Mouse (Mus musculus): ENCODE results near the gene Eipr1. TPM values are rescaled to one million over a fixed set of nuclear protein-coding genes. Genes with fewer than 3 reads are reported as not detected.

Eipr1 gene
- polyA plus RNA-seq, 1 experiment from 2014 or later, result 31.1 TPM

DNA sequence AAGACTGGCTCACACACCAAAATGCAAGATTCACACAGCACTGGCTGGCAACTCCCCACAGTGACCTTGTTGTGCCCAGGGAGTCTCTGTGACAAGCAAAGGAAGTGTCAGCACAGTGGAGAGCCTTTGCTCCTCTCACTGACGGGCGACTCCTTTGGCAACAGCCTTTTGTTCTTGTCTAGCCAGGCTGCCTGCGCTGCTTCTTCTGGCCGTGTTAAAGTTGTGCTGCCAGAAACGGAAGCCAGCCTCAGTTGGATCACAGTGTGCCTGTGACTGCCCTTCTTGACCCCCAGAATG, 108.6 kb downstream of the Eipr1 start:
- Histone ChIP-seq H3K27me3 (no peaks in the 10 kb centered on the region), H3K27ac (no peak overlapping the region), H3K4me1 (peaks cover 12% of the 10 kb centered on the region), H3K4me3 (no peak overlapping the region), H3K4me2 (no peak overlapping the region), H3K9me3 (no peaks in the 10 kb centered on the region), H3K36me3 (no peaks in the 10 kb centered on the region), H3K9ac (no peak overlapping the region)
- WGBS, result 51% methylated on average over 5 of the region's 5 CpGs
- ATAC-seq (ENCODE audit: borderline replicate concordance, extremely low read depth, low FRiP score, low TSS enrichment), result no peak

DNA sequence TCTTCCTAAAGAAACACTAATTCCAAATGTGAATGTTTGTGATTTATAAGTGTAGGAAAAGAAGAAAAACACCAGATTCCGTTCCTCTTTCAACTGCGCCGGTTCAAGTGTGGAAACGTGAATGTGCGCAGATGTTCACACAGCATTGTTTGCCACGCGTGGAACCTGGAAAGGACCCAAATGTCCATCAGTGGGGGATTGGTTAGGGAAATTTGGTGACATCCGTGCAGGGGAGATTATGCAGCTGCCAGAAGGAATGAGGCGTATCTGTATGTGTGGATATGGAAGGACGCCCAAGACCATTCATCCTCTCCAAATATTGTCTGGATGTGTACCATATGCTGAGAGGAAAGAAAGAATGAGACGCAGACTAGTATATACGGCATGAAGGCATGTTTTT, 111.7 kb downstream of the Eipr1 start:
- Histone ChIP-seq H3K9me3 (no peaks in the 10 kb centered on the region), H3K27me3 (no peaks in the 10 kb centered on the region), H3K4me3 (no peak overlapping the region), H3K4me2 (peak overlapping the region; percentile 19; the same call in 1 of the 2 replicates), H3K9ac (no peak overlapping the region), H3K36me3 (no peaks in the 10 kb centered on the region), H3K4me1 (peaks cover 12% of the 10 kb centered on the region), H3K27ac (no peak overlapping the region)
- ATAC-seq (ENCODE audit: borderline replicate concordance, extremely low read depth, low FRiP score, low TSS enrichment), result peak; percentile 73; the same call in 1 of the 2 replicates
- WGBS, result 57% methylated on average over 12 of the region's 12 CpGs

DNA sequence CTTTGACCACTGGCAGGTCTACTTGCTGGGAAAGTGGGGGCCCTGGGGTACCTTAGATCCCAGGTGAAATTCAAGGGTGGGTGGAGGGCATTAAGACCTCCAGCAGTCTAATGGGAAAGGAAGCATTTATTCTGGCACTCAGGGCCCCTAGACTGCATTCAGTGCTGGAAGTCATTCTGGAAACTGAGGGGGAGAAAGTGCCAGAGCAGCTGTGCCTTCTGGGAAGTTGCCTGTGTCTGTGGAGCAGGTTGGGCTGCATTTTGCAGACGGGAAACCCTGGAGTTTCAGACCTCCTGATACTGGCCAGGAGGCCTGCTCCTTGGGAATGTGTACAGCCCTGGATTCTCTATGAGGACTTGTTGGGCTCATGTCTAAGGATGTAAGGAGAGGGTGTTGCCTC, 114.5 kb downstream of the Eipr1 start:
- Histone ChIP-seq H3K27ac (no peak overlapping the region), H3K27me3 (no peaks in the 10 kb centered on the region), H3K4me3 (no peak overlapping the region), H3K9me3 (no peaks in the 10 kb centered on the region), H3K4me1 (peaks cover 12% of the 10 kb centered on the region), H3K36me3 (no peaks in the 10 kb centered on the region), H3K4me2 (no peak overlapping the region), H3K9ac (no peak overlapping the region)
- ATAC-seq (ENCODE audit: borderline replicate concordance, extremely low read depth, low FRiP score, low TSS enrichment), result no peak
- WGBS, result 44% methylated on average over 1 of the region's 1 CpGs

DNA sequence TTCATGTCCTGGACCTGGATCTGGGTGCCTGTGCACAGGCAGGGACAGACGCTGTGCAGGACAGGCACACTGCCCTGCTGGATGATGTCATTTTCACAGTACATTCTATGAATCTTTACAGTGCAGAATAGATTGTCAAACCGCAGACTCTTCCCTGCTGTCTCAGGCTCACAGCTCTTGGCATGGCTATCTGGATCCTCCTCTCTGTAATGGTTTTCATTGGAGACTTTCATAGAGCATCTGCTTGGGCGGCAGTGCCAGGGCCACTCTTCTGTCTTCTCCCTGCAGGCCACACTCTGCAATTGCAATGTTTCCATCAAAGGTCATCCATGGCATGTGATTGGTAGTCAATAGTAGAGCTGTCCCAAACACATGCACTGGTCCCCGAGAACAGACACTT, 117.2 kb downstream of the Eipr1 start:
- no peaks in the 10 kb centered on the region for H3K27me3 ChIP-seq
- H3K36me3 ChIP-seq, result no peaks in the 10 kb centered on the region
- 85% methylated on average over 4 of the region's 4 CpGs for WGBS
- H3K4me3 ChIP-seq, result no peak overlapping the region
- no peak overlapping the region for H3K4me2 ChIP-seq
- 0 out of 2 replicates have a peak, but pooled peaks cover 1% of the 10 kb centered on the region for H3K4me1 ChIP-seq
- H3K9ac ChIP-seq, result no peak overlapping the region
- ATAC-seq (ENCODE audit: borderline replicate concordance, extremely low read depth, low FRiP score, low TSS enrichment), result no peak
- no peaks in the 10 kb centered on the region for H3K9me3 ChIP-seq
- H3K27ac ChIP-seq, result no peak overlapping the region

DNA sequence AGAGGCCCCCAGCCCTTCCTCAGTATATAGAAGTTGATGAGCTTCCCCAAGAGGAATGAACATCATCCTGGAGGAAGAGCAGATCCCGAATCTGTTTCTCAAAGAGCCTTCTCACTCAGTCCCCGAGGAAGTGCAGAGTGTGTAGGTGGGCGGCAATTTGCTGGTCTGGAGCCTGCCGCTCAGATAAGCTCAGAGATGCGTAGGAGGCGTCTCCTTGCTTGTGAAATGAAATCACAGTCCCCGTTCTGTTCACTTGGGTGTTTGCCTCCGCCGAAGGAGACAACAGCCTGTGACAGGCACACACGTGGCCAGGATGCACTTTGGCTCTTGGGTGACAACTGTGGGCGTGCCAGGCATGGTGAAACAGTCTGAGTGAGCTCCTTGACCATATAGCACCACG, 120.7 kb downstream of the Eipr1 start:
- no peaks in the 10 kb centered on the region for H3K27me3 ChIP-seq
- H3K27ac ChIP-seq, result no peak overlapping the region
- no peaks in the 10 kb centered on the region for H3K9me3 ChIP-seq
- no peak overlapping the region for H3K4me3 ChIP-seq
- no peak for ATAC-seq (ENCODE audit: borderline replicate concordance, extremely low read depth, low FRiP score, low TSS enrichment)
- no peak overlapping the region for H3K9ac ChIP-seq
- H3K4me2 ChIP-seq, result no peak overlapping the region
- no peaks in the 10 kb centered on the region for H3K4me1 ChIP-seq
- no peaks in the 10 kb centered on the region for H3K36me3 ChIP-seq
- WGBS, result 71% methylated on average over 12 of the region's 12 CpGs

- Histone ChIP-seq H3K27ac (no peak overlapping the region), H3K36me3 (no peaks in the 10 kb centered on the region), H3K9me3 (no peaks in the 10 kb centered on the region), H3K4me3 (no peak overlapping the region), H3K27me3 (no peaks in the 10 kb centered on the region), H3K4me2 (no peak overlapping the region), H3K4me1 (no peaks in the 10 kb centered on the region), H3K9ac (no peak overlapping the region)
- 74% methylated on average over 8 of the region's 8 CpGs for WGBS
- no peak for ATAC-seq (ENCODE audit: borderline replicate concordance, extremely low read depth, low FRiP score, low TSS enrichment)
Measured at GRCm38 (mm10) chr12:28874781-28875251, 123.2 kb downstream of the Eipr1 start.

DNA sequence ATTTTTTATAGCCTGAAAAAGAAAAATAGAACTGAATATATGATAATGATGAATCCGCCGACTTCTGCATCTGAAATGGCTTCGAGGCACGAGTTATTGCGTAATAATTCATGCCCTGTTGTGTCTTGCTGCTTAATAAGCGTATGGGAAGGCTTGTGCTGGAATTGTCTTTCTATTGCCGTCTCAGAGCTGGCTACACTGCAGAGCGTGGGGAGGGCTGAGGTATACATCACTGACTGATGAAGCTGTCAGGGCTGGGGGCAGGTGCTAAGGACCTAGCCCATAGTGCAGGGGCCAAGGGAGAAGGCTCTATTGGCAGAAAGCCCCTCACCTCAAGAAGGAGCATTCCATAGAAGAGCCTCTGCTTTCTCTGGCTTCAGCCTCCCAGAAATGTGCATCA, 123.9 kb downstream of the Eipr1 start:
- H3K4me3 ChIP-seq, result no peak overlapping the region
- 64% methylated on average over 8 of the region's 8 CpGs for WGBS
- ATAC-seq (ENCODE audit: borderline replicate concordance, extremely low read depth, low FRiP score, low TSS enrichment), result no peak
- no peak overlapping the region for H3K4me2 ChIP-seq
- H3K9me3 ChIP-seq, result no peaks in the 10 kb centered on the region
- H3K9ac ChIP-seq, result no peak overlapping the region
- H3K27me3 ChIP-seq, result no peaks in the 10 kb centered on the region
- H3K36me3 ChIP-seq, result no peaks in the 10 kb centered on the region
- H3K4me1 ChIP-seq, result no peaks in the 10 kb centered on the region
- H3K27ac ChIP-seq, result no peak overlapping the region

DNA sequence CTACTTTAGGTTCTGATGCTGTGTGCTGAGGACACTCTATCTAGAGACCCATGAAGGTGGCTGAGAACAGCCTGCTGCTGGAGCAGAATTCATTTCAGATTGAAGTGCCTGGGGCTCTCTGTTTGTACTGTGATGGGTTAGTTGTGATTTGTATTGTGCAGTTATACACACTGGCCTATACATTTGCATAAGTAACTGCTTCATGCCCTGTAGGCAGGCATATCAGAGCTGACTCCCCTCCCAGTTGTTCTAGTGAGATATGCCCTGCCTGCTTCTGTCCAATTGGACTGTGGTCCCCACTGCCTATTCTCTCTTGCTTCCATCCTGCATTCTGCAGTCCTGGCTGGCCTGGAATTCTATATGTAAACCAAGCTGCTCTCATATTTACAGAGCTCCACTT, 128.9 kb downstream of the Eipr1 start:
- H3K36me3 ChIP-seq, result no peaks in the 10 kb centered on the region
- H3K9ac ChIP-seq, result no peak overlapping the region
- H3K27me3 ChIP-seq, result no peaks in the 10 kb centered on the region
- no peak for ATAC-seq (ENCODE audit: borderline replicate concordance, extremely low read depth, low FRiP score, low TSS enrichment)
- H3K4me2 ChIP-seq, result no peak overlapping the region
- no peaks in the 10 kb centered on the region for H3K4me1 ChIP-seq
- H3K27ac ChIP-seq, result no peak overlapping the region
- H3K4me3 ChIP-seq, result no peak overlapping the region
- no peaks in the 10 kb centered on the region for H3K9me3 ChIP-seq

DNA sequence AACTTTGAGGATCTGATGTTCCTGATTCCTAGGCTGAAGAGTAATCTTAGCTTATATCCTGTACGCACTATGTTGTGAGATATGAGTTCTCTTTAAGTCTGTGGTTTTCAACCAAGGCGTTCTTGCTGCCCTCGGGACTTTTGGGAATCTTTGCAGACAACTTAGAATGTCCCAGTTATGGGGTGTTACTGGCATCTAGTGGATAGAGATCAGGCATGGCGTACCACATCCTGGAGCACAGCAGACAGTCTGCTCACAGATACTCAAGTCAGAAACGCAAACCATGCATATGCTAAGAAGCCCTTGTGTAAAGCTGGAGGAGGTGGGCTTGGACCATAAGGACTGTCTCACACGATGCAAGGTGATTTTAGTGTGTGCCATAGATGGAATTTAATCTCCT, 136.1 kb downstream of the Eipr1 start:
- ATAC-seq (ENCODE audit: borderline replicate concordance, extremely low read depth, low FRiP score, low TSS enrichment), result no peak
- no peak overlapping the region for H3K4me3 ChIP-seq
- WGBS, result 73% methylated on average over 6 of the region's 6 CpGs
- H3K9me3 ChIP-seq, result no peaks in the 10 kb centered on the region
- no peaks in the 10 kb centered on the region for H3K36me3 ChIP-seq
- no peak overlapping the region for H3K27ac ChIP-seq
- no peak overlapping the region for H3K4me2 ChIP-seq
- H3K27me3 ChIP-seq, result peaks cover 3% of the 10 kb centered on the region
- H3K9ac ChIP-seq, result no peak overlapping the region
- H3K4me1 ChIP-seq, result no peaks in the 10 kb centered on the region

- H3K9ac ChIP-seq, result no peak overlapping the region
- peaks cover 3% of the 10 kb centered on the region for H3K27me3 ChIP-seq
- ATAC-seq (ENCODE audit: borderline replicate concordance, extremely low read depth, low FRiP score, low TSS enrichment), result no peak
- H3K4me2 ChIP-seq, result no peak overlapping the region
- H3K4me1 ChIP-seq, result no peaks in the 10 kb centered on the region
- H3K4me3 ChIP-seq, result no peak overlapping the region
- 38% methylated on average over 7 of the region's 7 CpGs for WGBS
- H3K9me3 ChIP-seq, result no peaks in the 10 kb centered on the region
- H3K36me3 ChIP-seq, result no peaks in the 10 kb centered on the region
- H3K27ac ChIP-seq, result no peak overlapping the region
Measured at GRCm38 (mm10) chr12:28889068-28889674, 137.6 kb downstream of the Eipr1 start.

DNA sequence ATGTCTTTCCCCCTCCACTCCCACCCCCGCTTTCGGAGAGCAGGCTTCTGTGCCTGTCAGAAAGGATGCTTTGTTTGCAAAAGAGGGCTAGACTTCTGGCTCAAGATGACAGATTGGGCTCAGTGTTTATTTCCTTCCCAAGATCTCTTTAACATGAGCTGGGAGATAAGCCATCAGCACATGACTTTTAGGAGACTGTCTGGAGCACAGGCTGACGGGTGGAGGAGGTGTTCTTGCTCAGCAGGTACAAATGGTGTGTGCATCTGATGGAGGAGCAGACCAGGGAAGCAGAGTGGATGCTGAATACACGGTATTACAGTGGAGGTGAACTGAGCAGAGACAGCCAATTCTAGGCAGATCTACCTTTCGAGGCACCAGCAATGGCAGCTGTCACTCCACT, 139.9 kb downstream of the Eipr1 start:
- H3K4me1 ChIP-seq, result no peaks in the 10 kb centered on the region
- no peak overlapping the region for H3K9ac ChIP-seq
- no peaks in the 10 kb centered on the region; the same call in 1 of the 2 replicates for H3K27me3 ChIP-seq
- H3K4me2 ChIP-seq, result no peak overlapping the region
- 17% methylated on average over 5 of the region's 5 CpGs for WGBS
- H3K9me3 ChIP-seq, result no peaks in the 10 kb centered on the region
- H3K4me3 ChIP-seq, result no peak overlapping the region
- H3K27ac ChIP-seq, result no peak overlapping the region
- no peak for ATAC-seq (ENCODE audit: borderline replicate concordance, extremely low read depth, low FRiP score, low TSS enrichment)
- H3K36me3 ChIP-seq, result no peaks in the 10 kb centered on the region

- H3K4me3 ChIP-seq, result no peak overlapping the region
- no peaks in the 10 kb centered on the region for H3K4me1 ChIP-seq
- no peaks in the 10 kb centered on the region for H3K36me3 ChIP-seq
- no peak for ATAC-seq (ENCODE audit: borderline replicate concordance, extremely low read depth, low FRiP score, low TSS enrichment)
- WGBS, result 72% methylated on average over 3 of the region's 3 CpGs
- H3K27ac ChIP-seq, result no peak overlapping the region
- H3K4me2 ChIP-seq, result no peak overlapping the region
- no peaks in the 10 kb centered on the region for H3K9me3 ChIP-seq
- no peaks in the 10 kb centered on the region for H3K27me3 ChIP-seq
- no peak overlapping the region for H3K9ac ChIP-seq
Measured at GRCm38 (mm10) chr12:28896577-28896976, 145.0 kb downstream of the Eipr1 start.

GRCm38 (mm10) chr12:28898307-28898706, 146.7 kb downstream of the Eipr1 start:
- WGBS, result 86% methylated on average over 6 of the region's 6 CpGs

More at GRCm38 (mm10) chr12:28898307-28898706, 146.7 kb downstream of the Eipr1 start:
- no peak for ATAC-seq (ENCODE audit: borderline replicate concordance, extremely low read depth, low FRiP score, low TSS enrichment)
- Histone ChIP-seq H3K4me3 (no peak overlapping the region), H3K27me3 (no peaks in the 10 kb centered on the region), H3K9ac (no peak overlapping the region), H3K9me3 (no peaks in the 10 kb centered on the region), H3K4me2 (no peak overlapping the region), H3K27ac (no peak overlapping the region), H3K36me3 (no peaks in the 10 kb centered on the region), H3K4me1 (no peaks in the 10 kb centered on the region)

Measured in lung, embryonic 15.5 days (tissue).